Mouse (Mus musculus) kidney, adult 8-10 months (tissue): ENCODE data around the gene Pagr1a.

Experiments
- DNase-seq, 2 experiments: peaks; one replicate each; pipeline ENCODE4 v3.0.0; 2022

The Pagr1a gene

DNA sequence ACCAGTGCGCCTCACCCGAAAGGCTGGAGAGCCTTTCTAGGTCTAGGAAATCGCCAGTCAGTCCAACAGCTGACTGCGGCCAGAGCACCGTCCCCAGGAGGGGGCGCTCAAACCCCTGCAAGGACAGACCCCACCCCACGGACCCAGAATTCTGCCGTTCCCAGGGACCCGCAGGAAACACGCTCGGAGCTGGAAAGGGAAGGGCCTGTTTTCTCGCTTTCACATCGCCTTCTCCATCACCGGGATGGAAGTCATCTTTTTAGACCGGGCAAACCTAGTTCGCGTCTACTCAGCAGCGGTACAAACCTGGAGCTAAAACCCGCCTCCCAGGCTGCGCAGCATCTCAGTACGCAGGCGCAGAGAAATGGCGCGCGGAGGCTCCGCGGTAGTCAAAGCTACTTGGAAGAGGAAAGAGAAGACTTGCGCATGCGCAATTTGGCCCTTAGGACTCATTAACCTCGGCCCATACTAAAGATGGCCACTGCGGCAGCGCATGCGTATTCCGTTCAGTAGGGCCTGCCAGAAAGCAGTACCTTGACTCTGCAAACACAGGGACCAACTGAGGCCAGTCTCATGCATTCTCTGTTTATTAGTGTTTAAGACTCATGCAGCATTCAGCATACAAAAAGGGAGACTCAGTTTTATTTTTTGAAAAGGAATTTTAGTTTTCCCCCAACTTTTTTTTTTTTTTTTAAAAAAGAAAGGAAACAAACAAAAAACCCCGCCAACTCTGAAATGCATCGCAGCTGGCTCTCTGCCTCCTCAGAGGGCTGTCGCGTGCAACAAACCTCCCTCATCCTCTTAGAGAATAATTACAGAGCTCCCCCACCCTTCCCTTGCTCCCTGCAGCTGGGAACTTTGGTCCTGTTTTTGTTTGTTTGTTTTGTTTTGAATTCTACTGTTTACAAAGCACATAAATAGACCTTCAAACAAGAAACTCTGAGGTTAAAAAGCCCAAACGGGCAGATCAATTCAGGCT is at the start of gene Pagr1a:
Pagr1a (minus strand) TSS at position 382 of the 979 bp plus-strand sequence.
- DNase-seq: peak; percentile 98

DNA sequence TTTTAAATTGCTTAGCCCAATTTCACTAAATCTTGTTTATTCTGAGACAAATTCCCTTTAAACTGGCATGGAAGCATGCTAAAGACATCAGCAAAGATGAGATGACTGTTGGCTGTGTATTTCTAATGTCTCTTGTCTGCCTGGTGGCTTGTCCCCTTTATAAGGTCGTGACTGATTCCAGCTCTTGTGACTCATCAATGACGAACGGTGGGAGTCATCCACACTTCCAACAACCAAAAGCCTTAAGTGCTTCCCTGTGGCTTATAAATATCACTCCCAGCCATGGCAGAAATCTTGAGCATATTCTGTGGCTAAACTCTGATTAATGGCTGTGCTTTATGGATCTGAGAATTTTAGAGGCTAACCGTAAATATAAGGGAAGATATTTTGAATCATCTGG is 49.2 kb upstream of the Pagr1a start:
- DNase-seq: no peak

DNA sequence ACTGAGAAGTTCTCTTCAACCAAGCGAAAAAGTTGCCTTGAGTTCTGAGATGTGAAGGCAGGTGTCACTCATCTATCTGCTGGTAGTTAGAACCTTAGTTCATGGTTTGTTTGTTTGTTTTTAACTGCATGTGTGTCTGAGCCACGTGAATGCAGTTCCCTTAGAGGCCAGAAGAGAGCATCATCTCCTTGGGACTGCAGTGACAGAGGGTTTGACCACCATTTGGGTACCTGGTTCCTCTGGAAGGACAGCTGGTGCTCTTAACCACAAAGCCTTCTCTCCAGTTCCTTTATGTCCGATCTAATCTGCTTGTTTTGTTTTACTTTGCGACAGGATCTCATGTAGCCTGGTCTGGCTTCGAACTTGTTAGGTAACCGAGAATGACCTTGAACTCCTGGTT is 48.4 kb upstream of the Pagr1a start:
- no peak for DNase-seq

- no peak for DNase-seq
These were observed 38.0 kb upstream of the Pagr1a start for GRCm38 (mm10) chr7:127055026-127055585.

DNA sequence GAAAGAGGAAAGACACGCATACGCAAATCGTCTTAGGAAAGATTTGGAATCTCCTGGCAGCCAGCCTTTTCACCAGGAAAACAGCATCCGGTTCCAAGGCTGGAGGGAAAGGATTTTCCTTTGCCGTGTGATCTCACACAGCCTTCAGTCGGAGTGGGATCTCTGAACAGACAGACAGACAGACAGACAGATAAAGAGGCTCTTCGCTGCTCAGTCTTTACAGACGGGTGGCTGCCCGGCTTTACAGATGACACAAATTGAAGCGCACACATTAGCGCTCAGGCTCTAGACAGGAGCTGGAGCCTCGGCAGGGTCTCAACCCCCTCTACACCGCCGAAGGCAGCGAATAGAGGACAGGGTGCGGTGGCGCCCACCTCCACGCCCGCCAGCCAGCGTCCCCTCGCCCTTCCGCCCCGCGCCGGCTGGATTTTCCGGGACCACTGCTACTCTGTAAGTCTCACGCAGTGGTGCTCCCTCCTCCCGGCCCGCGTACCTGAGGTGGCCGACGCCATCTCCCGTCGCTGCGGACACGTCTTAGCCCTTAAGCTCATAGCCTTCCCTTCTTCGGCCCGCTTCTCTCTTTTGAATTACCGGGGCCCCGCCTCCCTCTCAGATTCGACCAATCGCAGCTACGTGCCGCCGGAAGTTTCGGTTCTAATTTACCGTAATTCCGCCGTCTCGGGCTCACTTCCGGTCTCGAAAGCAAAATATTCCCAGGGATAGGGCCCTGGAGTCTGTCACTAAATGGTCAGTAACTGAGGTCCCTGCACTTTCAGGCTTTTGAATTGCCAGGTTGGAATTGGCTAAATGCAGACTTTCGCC is 24.9 kb upstream of the Pagr1a start, which contains the start of gene Kif22:
Kif22 (minus strand) TSS at position 621 of the 822 bp plus-strand sequence.
- peak; percentile 86 to 94 for DNase-seq

DNA sequence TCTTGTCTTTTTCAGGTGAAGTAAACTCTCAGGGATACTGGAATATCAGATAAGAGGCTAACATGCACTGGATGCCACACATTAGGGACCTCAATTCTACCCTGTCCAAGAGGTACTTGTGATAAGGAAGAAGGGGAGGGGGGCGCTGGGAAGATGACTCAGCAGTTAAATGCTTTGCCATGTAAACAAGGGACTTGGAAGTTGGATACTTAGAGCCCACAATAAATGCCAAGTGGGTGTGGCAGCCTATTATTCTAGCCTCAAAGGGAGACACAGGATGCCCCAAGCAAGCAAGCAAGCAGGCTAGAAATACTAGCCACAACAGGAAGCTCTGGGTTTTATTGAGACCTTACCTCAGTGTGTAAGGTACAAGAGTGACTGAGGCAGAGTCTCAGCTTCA is 14.1 kb upstream of the Pagr1a start:
- DNase-seq: no peak

DNA sequence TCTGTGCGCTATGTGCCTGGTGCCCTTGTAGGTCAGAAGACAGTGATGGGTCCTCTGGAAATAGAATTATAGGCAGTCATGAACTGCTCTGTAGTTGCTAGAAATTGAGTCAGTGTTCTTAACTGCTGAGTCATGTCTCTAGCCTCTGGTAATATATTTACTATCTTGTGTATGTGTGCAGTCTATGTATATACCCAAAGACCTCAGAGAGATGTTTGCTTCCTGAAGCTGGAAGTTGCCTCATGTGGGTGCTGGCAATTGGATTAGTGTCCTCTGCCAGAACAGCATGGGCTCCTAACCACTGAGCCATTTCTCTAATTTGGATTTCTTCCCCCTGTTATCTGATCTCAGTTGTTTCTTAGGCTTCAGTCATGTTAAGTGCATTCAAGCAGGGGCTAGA is 13.0 kb upstream of the Pagr1a start:
- no peak for DNase-seq

- no peak for DNase-seq
These were observed 10.7 kb upstream of the Pagr1a start for GRCm38 (mm10) chr7:127027885-127028284.

- peak; percentile 99 to 100 for DNase-seq
These were observed 10.0 kb upstream of the Pagr1a start, which contains the start of gene Maz for GRCm38 (mm10) chr7:127026984-127027726. TSS of gene Maz (minus strand) at chr7:127027037.

DNA sequence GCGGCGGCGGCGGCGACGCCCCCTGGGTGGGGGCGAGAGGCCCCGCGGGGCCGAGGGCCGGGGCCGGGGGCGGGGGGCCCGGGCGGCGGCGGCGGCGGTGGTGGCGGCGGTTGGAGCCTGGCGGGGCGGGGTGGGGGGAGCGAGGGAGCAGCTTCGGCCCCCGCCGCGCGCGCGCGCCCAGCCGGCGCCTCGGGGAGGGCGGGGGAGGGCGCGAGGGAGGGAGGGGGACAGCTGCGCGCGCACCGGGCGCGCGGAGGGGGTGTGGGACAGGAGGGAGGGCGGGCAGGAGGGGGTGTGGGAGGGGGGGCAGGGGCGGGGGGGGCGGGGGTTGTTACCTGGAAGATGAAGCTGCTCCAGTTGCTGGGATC is 9.4 kb upstream of the Pagr1a start:
- DNase-seq: no peak

DNA sequence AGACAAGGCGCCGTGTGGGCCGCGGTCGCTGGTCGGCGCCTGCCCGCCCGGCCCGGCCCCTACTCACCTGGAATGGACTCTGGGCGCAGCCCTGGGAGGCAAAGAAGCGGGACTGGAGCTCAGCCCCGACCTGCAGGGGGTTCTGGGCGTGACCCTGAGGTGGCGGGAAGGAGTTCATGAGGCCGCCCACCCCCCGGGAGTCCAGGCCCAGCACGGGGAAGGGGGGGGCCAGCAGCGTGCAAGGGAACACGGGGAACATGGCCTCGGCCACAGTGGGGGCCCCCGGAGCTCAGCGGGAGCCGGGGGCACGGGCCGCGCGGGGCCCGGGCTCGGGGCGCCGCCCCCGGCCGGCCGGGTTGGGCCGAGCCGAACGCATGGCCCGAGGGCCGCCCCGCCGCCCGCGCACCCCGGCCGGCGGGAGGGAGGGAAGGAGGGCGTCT is 9.0 kb upstream of the Pagr1a start:
- peak; percentile 74 to 78 for DNase-seq

DNA sequence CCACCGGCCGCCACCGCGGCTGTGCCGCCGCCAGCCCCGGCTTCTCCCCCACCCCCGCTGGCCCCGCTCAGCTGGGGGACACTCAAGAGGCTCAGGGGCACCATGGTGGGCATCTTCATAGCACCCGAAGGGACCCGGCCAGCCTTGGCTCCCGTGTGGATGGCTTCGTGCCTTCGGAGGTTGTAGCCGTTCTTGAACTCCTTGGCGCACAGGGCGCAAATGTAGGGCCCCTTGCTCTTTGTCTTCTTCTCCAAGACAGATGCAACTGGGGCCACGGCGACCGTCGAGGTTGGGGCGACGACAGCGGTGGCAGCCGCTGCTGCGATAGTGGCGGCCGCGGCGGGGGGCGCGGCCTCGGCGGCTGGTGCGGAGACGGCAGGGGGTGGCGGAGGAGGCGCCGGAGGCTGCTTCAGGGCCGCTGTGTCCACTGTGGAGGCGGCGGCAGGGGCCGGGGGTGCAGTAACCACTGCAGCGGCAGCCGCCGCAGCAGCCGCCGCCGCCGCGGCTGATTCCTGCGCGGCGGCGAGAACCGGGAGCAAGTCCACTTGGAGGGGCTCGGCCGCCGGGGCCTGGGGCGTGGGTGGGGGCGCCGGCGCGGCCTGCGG is 8.5 kb upstream of the Pagr1a start:
- no peak for DNase-seq

- DNase-seq: peak; percentile 85 to 87
These were observed 7.8 kb upstream of the Pagr1a start for GRCm38 (mm10) chr7:127024755-127025555.

GRCm38 (mm10) chr7:127023896-127024690 is 6.9 kb upstream of the Pagr1a start:
- DNase-seq: no peak

DNA sequence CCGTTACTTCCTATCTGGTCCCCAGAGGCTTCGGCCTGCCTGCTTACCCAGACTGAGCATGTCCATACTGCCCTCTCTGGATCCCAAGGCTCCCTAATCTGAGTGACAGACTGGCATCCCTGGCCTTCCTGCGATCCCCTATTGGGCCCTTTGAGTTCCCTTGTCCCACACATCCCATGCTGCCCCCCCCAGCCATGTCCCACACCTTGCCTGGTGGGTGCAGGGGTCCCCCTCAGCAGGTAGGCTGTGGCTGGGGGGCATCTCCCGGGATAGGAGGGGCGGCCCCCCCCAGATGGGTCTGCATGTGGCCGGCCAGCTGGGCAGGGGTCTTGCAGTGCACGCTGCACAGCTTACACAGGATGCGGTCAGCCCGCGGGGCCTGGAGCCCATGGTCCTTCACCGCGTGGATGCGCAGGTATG is 6.1 kb upstream of the Pagr1a start:
- DNase-seq: no peak

DNA sequence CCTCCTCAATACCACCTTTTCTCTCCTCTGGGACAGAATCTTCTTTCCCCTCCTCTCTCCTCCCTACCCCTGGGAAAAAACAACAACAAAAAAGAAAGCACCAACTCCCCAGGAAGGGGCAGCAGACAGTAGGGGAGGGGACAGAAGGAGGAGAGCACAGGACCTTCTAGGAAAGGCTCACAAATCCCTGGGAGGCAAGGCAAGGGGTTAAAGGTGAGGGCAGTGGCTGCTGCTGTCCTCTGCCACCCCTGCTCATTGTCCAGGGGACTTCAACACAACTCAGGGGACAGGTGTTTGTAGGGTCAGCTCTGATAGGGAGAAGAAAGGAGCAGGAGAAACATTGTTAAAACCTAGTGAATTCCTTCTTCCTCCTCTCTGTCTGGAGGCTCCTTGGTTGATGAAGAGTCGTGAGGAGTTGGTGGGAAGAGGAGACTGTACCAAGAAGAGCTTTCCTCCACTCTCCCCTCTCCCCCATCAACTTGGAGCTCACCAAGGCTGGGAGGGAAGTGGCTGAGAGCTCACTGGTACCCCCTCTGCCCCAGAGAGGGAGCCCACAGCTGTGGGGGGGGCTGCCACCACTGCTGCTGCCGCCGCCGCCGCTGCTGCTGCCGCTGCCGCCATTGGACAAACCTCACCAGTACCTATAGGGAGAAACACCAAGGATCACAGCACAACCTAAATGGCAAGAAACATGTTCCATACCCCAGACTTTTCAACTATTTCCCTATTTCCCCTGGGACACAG is 5.5 kb upstream of the Pagr1a start:
- DNase-seq: no peak

DNA sequence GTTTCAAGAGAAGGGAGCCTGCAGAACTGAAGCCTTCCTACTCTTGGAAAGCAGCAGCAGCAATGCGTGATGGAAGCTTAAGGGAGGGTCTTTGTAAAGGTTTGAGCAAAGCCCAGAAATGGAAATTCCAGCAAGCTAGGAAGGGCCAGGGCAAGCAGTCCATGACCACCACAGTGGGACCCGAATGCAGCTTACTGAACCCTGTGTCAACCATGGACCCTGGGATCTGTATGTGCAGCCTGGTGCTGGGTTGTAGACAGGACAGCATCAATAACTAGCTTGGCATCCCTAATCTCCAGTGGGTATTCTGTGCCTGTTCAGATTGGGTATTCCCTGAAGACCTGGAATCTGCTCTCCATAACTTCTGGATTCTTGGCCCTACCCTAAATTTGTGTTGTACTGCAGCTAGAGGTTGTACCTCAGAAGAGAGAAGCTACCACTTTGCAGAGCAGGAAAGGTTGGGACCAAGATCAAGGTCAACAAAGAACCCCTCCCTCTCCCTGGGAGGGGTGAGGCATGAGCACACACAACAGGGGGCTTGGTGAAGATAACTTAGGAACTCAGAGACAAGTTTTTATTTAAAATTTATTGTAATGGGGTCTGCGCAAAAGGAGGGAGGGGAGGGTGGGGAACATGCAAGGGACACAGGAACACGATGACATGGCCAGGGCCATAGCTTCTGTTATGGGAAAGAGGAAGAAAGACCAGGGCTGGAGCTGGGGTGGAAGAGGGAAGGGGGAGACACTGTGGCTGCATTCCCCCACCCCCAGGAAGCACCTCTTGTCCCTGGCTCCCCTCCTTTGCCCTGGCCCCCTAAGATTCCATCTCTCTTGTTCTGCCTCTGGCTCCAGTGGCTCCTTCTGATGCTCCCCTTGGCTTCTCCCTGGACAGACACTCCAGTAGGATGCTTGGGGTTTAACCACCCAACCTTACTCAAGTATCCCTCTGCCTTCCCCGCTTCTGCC is 4.7 kb upstream of the Pagr1a start:
- no peak for DNase-seq

DNA sequence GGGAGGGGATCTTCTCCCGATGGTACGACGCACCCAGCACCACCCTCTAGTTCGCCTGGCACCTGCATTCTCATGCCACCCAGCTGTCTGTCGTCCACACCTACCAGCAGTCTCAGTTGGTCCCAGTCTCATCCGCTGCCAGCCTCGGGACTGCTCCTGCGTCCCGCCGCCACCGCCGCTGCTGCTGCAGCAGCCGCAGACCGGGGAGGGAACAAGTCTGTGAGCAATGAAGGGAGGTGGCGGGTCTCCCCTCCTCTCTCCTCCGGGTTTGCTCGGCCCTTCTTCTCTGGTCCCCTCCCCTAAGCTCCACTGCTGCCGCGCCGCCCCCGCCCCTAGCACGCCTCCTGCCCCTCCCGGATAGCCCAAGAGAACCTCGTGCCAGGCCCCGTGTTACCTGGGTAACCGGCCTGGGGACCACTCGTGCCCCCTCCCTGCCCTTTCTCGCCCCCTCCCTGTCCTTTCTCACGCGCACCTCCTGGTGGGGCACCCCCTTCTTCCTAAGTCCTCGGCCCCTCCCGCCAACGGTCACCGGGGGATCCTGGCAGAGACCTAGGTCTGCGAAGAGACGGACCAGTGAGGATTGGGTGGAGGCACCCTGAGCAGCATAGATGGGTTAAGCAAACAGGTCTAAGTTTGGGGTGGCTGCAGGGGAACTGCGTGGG is 3.9 kb upstream of the Pagr1a start, which contains the start of the genes Gm42742 and Prrt2:
Gm42742 (minus strand) TSS at position 197 of the 662 bp plus-strand sequence.
Prrt2 (minus strand) TSS at position 311 of the 662 bp plus-strand sequence.
- no peak for DNase-seq
